8 mouse cellular contexts compared by ENCODE assay signal in genomic region chr1:171293906-171294297, GRCm38 (mm10). TPM values are rescaled to one million over a fixed set of nuclear protein-coding genes. Genes with fewer than 3 reads are reported as not detected.
DNase-seq lines count a peak whose midpoint lies in the region; ATAC-seq and TF ChIP-seq lines count a peak whose summit lies in the region.

No protein-coding gene starts in this region.

- TF ChIP-seq CTCF in small intestine, adult 2 months (IDR thresholded peaks at IDR 0.05; ENCODE audit: extremely low read depth, insufficient read length, insufficient replicate concordance, low read depth, low read length): no peak

- H3K9ac ChIP-seq in intestine, embryonic 16.5 days (ENCODE audit: low read depth, low read length): peak overlapping the region; percentile 89

- H3K27me3 ChIP-seq in megakaryocyte, embryonic 14.5 days (replicated peaks): peaks cover 8% of the 10 kb centered on the region
- no peaks in the 10 kb centered on the region for H3K27me3 ChIP-seq in intestine, embryonic 16.5 days (replicated peaks; ENCODE audit: control insufficient read depth, insufficient read depth, low read length)
- no peaks in the 10 kb centered on the region for H3K27me3 ChIP-seq in small intestine, adult 2 months (ENCODE audit: control insufficient read depth, insufficient read depth, low read length)

- TF ChIP-seq POLR2A in small intestine, adult 2 months (IDR thresholded peaks at IDR 0.05; ENCODE audit: low read depth, low read length): no peak

- WGBS in intestine, embryonic 16.5 days: 30% methylated on average over 5 of the region's 5 CpGs
- 16% methylated on average over 5 of the region's 5 CpGs for WGBS in small intestine, adult 2 months

- peak overlapping the region; percentile 98 for H3K27ac ChIP-seq in intestine, embryonic 16.5 days (ENCODE audit: low read length)
- peak overlapping the region; percentile 94 for H3K27ac ChIP-seq in small intestine, adult 2 months (ENCODE audit: insufficient read depth, low read depth, low read length)

- H3K4me2 ChIP-seq in intestine, embryonic 16.5 days (ENCODE audit: low read depth, low read length): peak overlapping the region; percentile 84

- no peak for ATAC-seq in megakaryocyte, adult 5-6 weeks (ENCODE audit: poor library complexity, severe bottlenecking)
- ATAC-seq in intestine, embryonic 16.5 days: no peak

- H3K4me1 ChIP-seq in megakaryocyte, embryonic 14.5 days: peaks cover 17% of the 10 kb centered on the region; the same call in 1 of the 2 replicates
- 0 out of 2 replicates have a peak, but pooled peaks cover 3% of the 10 kb centered on the region for H3K4me1 ChIP-seq in intestine, embryonic 16.5 days (ENCODE audit: control insufficient read depth, insufficient read depth, low read length)
- H3K4me1 ChIP-seq in small intestine, adult 2 months (ENCODE audit: control insufficient read depth, insufficient read depth, insufficient read length, low read length): peaks cover 8% of the 10 kb centered on the region; the same call in 1 of the 2 replicates

- H3K9me3 ChIP-seq in megakaryocyte, embryonic 14.5 days: no peaks in the 10 kb centered on the region; the same call in 1 of the 2 replicates
- H3K9me3 ChIP-seq in intestine, embryonic 16.5 days (ENCODE audit: control insufficient read depth, low read length): no peaks in the 10 kb centered on the region

- peak overlapping the region; percentile 97 for H3K4me3 ChIP-seq in megakaryocyte, embryonic 14.5 days (replicated peaks)
- peak overlapping the region; percentile 78 for H3K4me3 ChIP-seq in intestine, embryonic 16.5 days (ENCODE audit: low read length)
- H3K4me3 ChIP-seq in small intestine, adult 2 months (ENCODE audit: low read depth, low read length): peak overlapping the region; percentile 76

- peaks cover 23% of the 10 kb centered on the region for H3K36me3 ChIP-seq in megakaryocyte, embryonic 14.5 days (replicated peaks; ENCODE audit: low read length)
- H3K36me3 ChIP-seq in intestine, embryonic 16.5 days (ENCODE audit: control insufficient read depth, insufficient read depth, low read length): no peaks in the 10 kb centered on the region
- H3K36me3 ChIP-seq in small intestine, adult 2 months (ENCODE audit: control insufficient read depth, insufficient read depth, low read length): peaks cover 7% of the 10 kb centered on the region

- peak; percentile 49 for DNase-seq in adrenal gland, postnatal 14 days
- no peak for DNase-seq in adrenal gland, adult 2 months
- no peak for DNase-seq in spleen, postnatal 36 days (ENCODE audit: low spot score in 2 of 2)
- DNase-seq in layer of hippocampus, adult 18-20 months (ENCODE audit: low spot score in 2 of 2): no peak

RNA-seq across cellular contexts. Expression of gene Ufc1, which starts 0.9 kb away (rescaled TPM):
- total RNA-seq in adrenal gland, postnatal 14 days (2021): 128 and 133 TPM in 2 replicates
- total RNA-seq in adrenal gland, adult 2 months (2021): 100 to 1,000 TPM; 121 to 170 TPM
- polyA plus RNA-seq in adrenal gland, adult 2 months (2012; rRNA removed): 19.9 and 20.1 TPM in 2 replicates
- 18.6 and 97.6 TPM in 2 replicates for polyA plus RNA-seq in megakaryocyte, embryonic 14.5 days (2012; ENCODE audit: insufficient read depth, low replicate concordance)
- 95.3 and 105 TPM in 2 replicates for total RNA-seq in megakaryocyte, adult 5-6 weeks (2015)
- 54.6 and 78.6 TPM in 2 replicates for total RNA-seq in megakaryocyte, adult 5-6 weeks (2017)
- polyA plus RNA-seq in intestine, embryonic 16.5 days (2015; fragmentation: Nextera tagmentation; extraction: Ambion mirVana): 98.8 and 103 TPM in 2 replicates
- 6.3 and 10.8 TPM in 2 replicates for polyA plus RNA-seq in small intestine, adult 2 months (2012; rRNA removed)
- total RNA-seq in layer of hippocampus, adult 18-20 months (2021): 100 to 1,000 TPM in 1 of 2 experiments, 10 to 100 TPM in 1; 99.7 to 108 TPM

RNA-seq across cellular contexts. Expression of gene Usp21, which starts 6.1 kb away (rescaled TPM):
- 36.5 and 37.2 TPM in 2 replicates for total RNA-seq in adrenal gland, postnatal 14 days (2021)
- 10 to 100 TPM; 37.5 to 44.9 TPM for total RNA-seq in adrenal gland, adult 2 months (2021)
- polyA plus RNA-seq in adrenal gland, adult 2 months (2012; rRNA removed): 61.3 and 61.5 TPM in 2 replicates
- polyA plus RNA-seq in megakaryocyte, embryonic 14.5 days (2012; ENCODE audit: insufficient read depth, low replicate concordance): 33.2 and 67.7 TPM in 2 replicates
- 41.1 and 41.9 TPM in 2 replicates for total RNA-seq in megakaryocyte, adult 5-6 weeks (2015)
- total RNA-seq in megakaryocyte, adult 5-6 weeks (2017): 20.2 and 28.9 TPM in 2 replicates
- polyA plus RNA-seq in intestine, embryonic 16.5 days (2015; fragmentation: Nextera tagmentation; extraction: Ambion mirVana): 50.8 and 53.2 TPM in 2 replicates
- polyA plus RNA-seq in small intestine, adult 2 months (2012; rRNA removed): 18.3 and 30.2 TPM in 2 replicates
- 10 to 100 TPM; 60.9 to 61.3 TPM for total RNA-seq in layer of hippocampus, adult 18-20 months (2021)

RNA-seq across cellular contexts. Expression of gene Ppox, which starts 12.9 kb away (rescaled TPM):
- total RNA-seq in adrenal gland, postnatal 14 days (2021): 34.8 and 38.1 TPM in 2 replicates
- 10 to 100 TPM; 28.6 to 32.2 TPM for total RNA-seq in adrenal gland, adult 2 months (2021)
- polyA plus RNA-seq in adrenal gland, adult 2 months (2012; rRNA removed): 44.2 and 55.0 TPM in 2 replicates
- polyA plus RNA-seq in megakaryocyte, embryonic 14.5 days (2012; ENCODE audit: insufficient read depth, low replicate concordance): 17.0 and 28.8 TPM in 2 replicates
- total RNA-seq in megakaryocyte, adult 5-6 weeks (2015): 26.5 and 27.4 TPM in 2 replicates
- 14.5 and 18.0 TPM in 2 replicates for total RNA-seq in megakaryocyte, adult 5-6 weeks (2017)
- polyA plus RNA-seq in intestine, embryonic 16.5 days (2015; fragmentation: Nextera tagmentation; extraction: Ambion mirVana): 40.2 and 40.9 TPM in 2 replicates
- polyA plus RNA-seq in small intestine, adult 2 months (2012; rRNA removed): 15.4 and 23.4 TPM in 2 replicates
- total RNA-seq in layer of hippocampus, adult 18-20 months (2021): 10 to 100 TPM; 23.2 to 25.3 TPM

RNA-seq across cellular contexts. Expression of gene B4galt3, which starts 23.8 kb away (rescaled TPM):
- total RNA-seq in adrenal gland, postnatal 14 days (2021): 31.1 and 34.1 TPM in 2 replicates
- total RNA-seq in adrenal gland, adult 2 months (2021): 10 to 100 TPM; 30.3 to 33.4 TPM
- 53.0 and 56.7 TPM in 2 replicates for polyA plus RNA-seq in adrenal gland, adult 2 months (2012; rRNA removed)
- polyA plus RNA-seq in megakaryocyte, embryonic 14.5 days (2012; ENCODE audit: insufficient read depth, low replicate concordance): 20.5 and 20.6 TPM in 2 replicates
- total RNA-seq in megakaryocyte, adult 5-6 weeks (2015): 17.8 and 20.4 TPM in 2 replicates
- total RNA-seq in megakaryocyte, adult 5-6 weeks (2017): 28.5 and 33.5 TPM in 2 replicates
- polyA plus RNA-seq in intestine, embryonic 16.5 days (2015; fragmentation: Nextera tagmentation; extraction: Ambion mirVana): 50.0 and 56.5 TPM in 2 replicates
- polyA plus RNA-seq in small intestine, adult 2 months (2012; rRNA removed): 38.5 and 78.5 TPM in 2 replicates
- 10 to 100 TPM; 71.0 to 71.4 TPM for total RNA-seq in layer of hippocampus, adult 18-20 months (2021)

RNA-seq across cellular contexts. Expression of gene Dedd, which starts 35.0 kb away (rescaled TPM):
- total RNA-seq in adrenal gland, postnatal 14 days (2021): 33.7 and 36.1 TPM in 2 replicates
- total RNA-seq in adrenal gland, adult 2 months (2021): 10 to 100 TPM; 31.7 to 33.5 TPM
- 19.9 and 20.0 TPM in 2 replicates for polyA plus RNA-seq in adrenal gland, adult 2 months (2012; rRNA removed)
- 19.6 and 45.4 TPM in 2 replicates for polyA plus RNA-seq in megakaryocyte, embryonic 14.5 days (2012; ENCODE audit: insufficient read depth, low replicate concordance)
- total RNA-seq in megakaryocyte, adult 5-6 weeks (2015): 22.4 and 23.6 TPM in 2 replicates
- 12.1 and 13.1 TPM in 2 replicates for total RNA-seq in megakaryocyte, adult 5-6 weeks (2017)
- 42.6 and 46.8 TPM in 2 replicates for polyA plus RNA-seq in intestine, embryonic 16.5 days (2015; fragmentation: Nextera tagmentation; extraction: Ambion mirVana)
- polyA plus RNA-seq in small intestine, adult 2 months (2012; rRNA removed): 24.5 and 40.7 TPM in 2 replicates
- total RNA-seq in layer of hippocampus, adult 18-20 months (2021): 10 to 100 TPM; 40.1 to 40.5 TPM
